Mouse (Mus musculus) stomach, embryonic 14.5 days (tissue): Measurements from ENCODE around the gene Sin3a. TPM values are rescaled to one million over a fixed set of nuclear protein-coding genes. Genes with fewer than 3 reads are reported as not detected.

Experiments
- ATAC-seq: fragments of 200-750 bp; cut with Nextera tagmentation; 2 replicates; pipeline ENCODE4 v1.8.0; 2017; ENCODE audit warnings: low read depth, moderate TSS enrichment; ENCODE audit not compliant: insufficient number of reproducible peaks, insufficient read depth, low FRiP score
- H3K27ac ChIP-seq: fragments of 300-500 bp; sonication (generic); 2 replicates; pipeline ENCODE4 v1.5.1; 2014; ENCODE audit warnings: mild to moderate bottlenecking, low read length, moderate library complexity, mixed read lengths
- H3K27me3 ChIP-seq: fragments of 300-500 bp; sonication (generic); 2 replicates; pipeline ENCODE4 v1.6.1; 2014; ENCODE audit warnings: low read length, control low read depth, mixed read lengths; ENCODE audit not compliant: control insufficient read depth, insufficient read depth
- H3K36me3 ChIP-seq: fragments of 300-500 bp; sonication (generic); 2 replicates; pipeline ENCODE4 v1.6.1; 2014; ENCODE audit warnings: mild to moderate bottlenecking, control low read depth, low read length, moderate library complexity, mixed read lengths; ENCODE audit not compliant: control insufficient read depth, insufficient read depth
- H3K4me1 ChIP-seq: fragments of 300-500 bp; sonication (generic); 2 replicates; pipeline ENCODE4 v1.6.1; 2014; ENCODE audit warnings: low read length, control low read depth, mixed read lengths; ENCODE audit not compliant: control insufficient read depth, insufficient read depth
- H3K4me2 ChIP-seq: fragments of 300-500 bp; sonication (generic); replicated peaks from 2 replicates; pipeline ENCODE4 v1.6.1; 2014; ENCODE audit warnings: low read depth, low read length, control low read depth
- H3K4me3 ChIP-seq: fragments of 300-500 bp; sonication (generic); 2 replicates; pipeline ENCODE4 v1.5.1; 2014; ENCODE audit warnings: low read depth, low read length, control low read depth
- H3K9ac ChIP-seq: fragments of 300-500 bp; sonication (generic); replicated peaks from 2 replicates; pipeline ENCODE4 v1.6.1; 2014; ENCODE audit warnings: low read depth, mild to moderate bottlenecking, control low read depth, low read length, moderate library complexity, mixed read lengths
- H3K9me3 ChIP-seq: fragments of 300-500 bp; sonication (generic); 2 replicates; pipeline ENCODE4 v1.6.1; 2016; ENCODE audit warnings: low read depth, low read length, control low read depth; ENCODE audit not compliant: control insufficient read depth
- WGBS: fragments of 180-500 bp; shearing (Covaris S2); extraction: QIAGEN DNeasy Blood & Tissue Kit; methylation state at CpG from one replicate; pipeline ENCODE4 v1.1.7; 2014; 5-methylcytosine and 5-hydroxymethylcytosine counted together
- polyA plus RNA-seq: library from polyadenylated mRNA; unstranded; fragments of >200 nt; fragmentation: Nextera tagmentation; extraction: Ambion mirVana; gene quantifications from 2 replicates; pipeline ENCODE4 v1.2.1, GENCODE M21; 2014

The Sin3a gene
- polyA plus RNA-seq, 1 experiment from 2014 or later, result 46.4 TPM

- Histone ChIP-seq H3K9ac (peak overlapping the region; percentile 59), H3K36me3 (no peaks in the 10 kb centered on the region), H3K9me3 (no peaks in the 10 kb centered on the region), H3K4me3 (peak overlapping the region; percentile 74), H3K4me2 (peak overlapping the region; percentile 98), H3K4me1 (peaks cover 14% of the 10 kb centered on the region; the same call in 1 of the 2 replicates), H3K27me3 (no peaks in the 10 kb centered on the region), H3K27ac (peak overlapping the region; percentile 98)
- ATAC-seq, result peak; percentile 78
- under 1% methylated on average over 51 of the region's 54 CpGs for WGBS
Measured at GRCm38 (mm10) chr9:57072989-57073789, 1.3 kb downstream of the Sin3a start.

- 0% methylated on average over 15 of the region's 15 CpGs for WGBS
- H3K9ac ChIP-seq, result peak overlapping the region; percentile 69
- ATAC-seq, result no peak
Measured at GRCm38 (mm10) chr9:57073790-57074094, 1.9 kb downstream of the Sin3a start.

DNA sequence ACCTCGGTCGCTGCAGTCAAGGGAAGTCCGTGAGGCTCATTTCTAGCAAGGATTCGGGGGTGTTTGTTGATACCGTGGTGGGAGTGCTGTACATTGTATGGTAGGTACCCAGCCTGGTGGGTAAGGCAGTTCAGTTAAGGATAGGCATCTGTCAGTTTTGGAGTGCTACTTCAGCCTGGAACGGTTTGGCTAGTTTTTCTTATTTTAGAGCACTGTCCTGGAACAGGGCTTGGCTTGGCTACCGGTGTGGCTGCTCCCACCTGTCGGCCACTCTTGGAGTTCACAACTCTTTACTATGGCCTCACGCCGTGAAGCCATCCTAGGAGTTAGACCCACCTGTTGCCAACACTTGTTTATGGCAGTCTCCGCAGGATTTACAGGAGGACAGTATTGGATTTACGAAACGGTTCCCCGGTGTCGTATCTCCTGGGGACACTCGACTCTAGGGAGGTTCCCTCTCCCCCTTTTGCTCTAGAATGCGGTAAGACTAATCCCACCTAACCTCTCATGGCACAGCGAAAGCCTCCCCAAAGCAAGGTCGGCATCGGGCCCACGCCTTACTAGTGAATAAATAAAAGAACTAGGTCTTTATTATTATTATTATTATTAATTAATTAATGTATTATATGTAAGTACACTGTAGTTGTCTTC lies 2.5 kb downstream of the Sin3a start:
- ATAC-seq, result no peak
- 4% methylated on average over 21 of the region's 21 CpGs for WGBS

More at GRCm38 (mm10) chr9:57073790-57074094, 1.9 kb downstream of the Sin3a start:
- Histone ChIP-seq H3K4me2 (peak overlapping the region; percentile 98), H3K27ac (peak overlapping the region; percentile 98), H3K4me1 (peaks cover 14% of the 10 kb centered on the region; the same call in 1 of the 2 replicates), H3K27me3 (no peaks in the 10 kb centered on the region), H3K36me3 (no peaks in the 10 kb centered on the region), H3K9me3 (no peaks in the 10 kb centered on the region), H3K4me3 (peak overlapping the region; percentile 74)

GRCm38 (mm10) chr9:57074822-57075603 lies 3.2 kb downstream of the Sin3a start:
- Histone ChIP-seq H3K9me3 (no peaks in the 10 kb centered on the region), H3K27ac (peak overlapping the region; percentile 98), H3K4me2 (peak overlapping the region; percentile 98), H3K9ac (peak overlapping the region; percentile 69; the same call in 1 of the 2 replicates), H3K4me3 (peak overlapping the region; percentile 74), H3K36me3 (no peaks in the 10 kb centered on the region), H3K27me3 (no peaks in the 10 kb centered on the region), H3K4me1 (peaks cover 14% of the 10 kb centered on the region; the same call in 1 of the 2 replicates)
- 6% methylated on average over 17 of the region's 17 CpGs for WGBS
- no peak for ATAC-seq

More for the DNA sequence above, 2.5 kb downstream of the Sin3a start:
- Histone ChIP-seq H3K4me2 (peak overlapping the region; percentile 98), H3K27ac (peak overlapping the region; percentile 98), H3K9ac (peak overlapping the region; percentile 69), H3K36me3 (no peaks in the 10 kb centered on the region), H3K27me3 (no peaks in the 10 kb centered on the region), H3K4me1 (peaks cover 14% of the 10 kb centered on the region; the same call in 1 of the 2 replicates), H3K4me3 (peak overlapping the region; percentile 74), H3K9me3 (no peaks in the 10 kb centered on the region)

- under 1% methylated on average over 43 of the region's 43 CpGs for WGBS
- Histone ChIP-seq H3K27me3 (no peaks in the 10 kb centered on the region), H3K9ac (peak overlapping the region; percentile 60; the same call in 1 of the 2 replicates), H3K4me3 (peak overlapping the region; percentile 74), H3K4me1 (peaks cover 10% of the 10 kb centered on the region; the same call in 1 of the 2 replicates), H3K9me3 (no peaks in the 10 kb centered on the region), H3K36me3 (no peaks in the 10 kb centered on the region), H3K27ac (peak overlapping the region; percentile 98), H3K4me2 (peak overlapping the region; percentile 98)
- ATAC-seq, result peak; percentile 84
Measured at GRCm38 (mm10) chr9:57075681-57076381, 4.0 kb downstream of the Sin3a start.

- peak overlapping the region; percentile 59 for H3K4me2 ChIP-seq
- H3K9me3 ChIP-seq, result no peaks in the 10 kb centered on the region
- peak; percentile 11; the same call in 1 of the 2 replicates for ATAC-seq
- no peaks in the 10 kb centered on the region for H3K27me3 ChIP-seq
- peak overlapping the region; percentile 74 for H3K4me3 ChIP-seq
- H3K27ac ChIP-seq, result peak overlapping the region; percentile 98
- peak overlapping the region; percentile 60 for H3K9ac ChIP-seq
- H3K36me3 ChIP-seq, result no peaks in the 10 kb centered on the region
- 1% methylated on average over 67 of the region's 72 CpGs for WGBS
- H3K4me1 ChIP-seq, result peaks cover 7% of the 10 kb centered on the region; the same call in 1 of the 2 replicates
Measured at GRCm38 (mm10) chr9:57076701-57077660, 5.1 kb downstream of the Sin3a start.

GRCm38 (mm10) chr9:57082236-57082635 lies 10.4 kb downstream of the Sin3a start:
- WGBS, result 74% methylated on average over 3 of the region's 3 CpGs
- Histone ChIP-seq H3K9ac (no peak overlapping the region), H3K9me3 (no peaks in the 10 kb centered on the region), H3K4me1 (no peaks in the 10 kb centered on the region), H3K36me3 (peaks cover 10% of the 10 kb centered on the region), H3K4me3 (no peak overlapping the region), H3K27me3 (no peaks in the 10 kb centered on the region), H3K27ac (no peak overlapping the region), H3K4me2 (no peak overlapping the region)
- no peak for ATAC-seq
